Comparison of ENCODE assay signal across 1 mouse cellular context in the genomic region with DNA sequence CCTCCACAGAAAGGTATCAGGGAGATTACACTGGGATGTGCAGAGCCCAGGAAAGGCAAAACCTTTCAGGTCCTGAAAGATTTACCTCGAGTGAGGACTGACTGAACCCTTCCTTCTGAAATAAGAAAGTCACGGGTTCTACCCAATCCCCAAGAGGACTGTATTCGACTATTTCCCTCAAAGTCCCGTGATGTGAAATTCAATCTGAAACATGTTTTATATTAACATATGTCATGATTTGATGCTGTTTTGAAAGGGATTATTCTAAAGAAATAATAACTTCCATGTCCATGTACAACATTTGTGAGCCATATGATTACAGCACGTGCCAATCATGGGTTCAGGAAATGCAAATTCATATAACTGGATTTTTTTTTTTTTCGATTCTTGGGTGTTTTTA.
TF ChIP-seq lines count a peak whose summit lies in the region.

No protein-coding gene starts in this region.

TF ChIP-seq in CH12.LX, 34 proteins besides CTCF, POLR2A, EP300 and RAD21 (continued from another document):
- TF ChIP-seq RCOR1 (conservative IDR thresholded peaks at IDR 0.05; ENCODE audit: low read depth, low read length): no peak
